10 mouse cellular contexts compared by ENCODE assay signal in genomic region chr7:73138269-73138668, GRCm38 (mm10).
DNase-seq lines count a peak whose midpoint lies in the region; ATAC-seq and TF ChIP-seq lines count a peak whose summit lies in the region.
"Had no signal": no experiment of that assay in that cellular context is flagged by ENCODE, and none has a peak within 500 bp of the region (broad histone marks: within the 10 kb centered on the region; RNA-seq: fewer than 3 reads in every experiment).

No protein-coding gene starts in this region.

- 37% methylated on average over 5 of the region's 5 CpGs for WGBS in forebrain, postnatal 0 days
- 22% methylated on average over 5 of the region's 5 CpGs for WGBS in forebrain, embryonic 15.5 days

- no peak for DNase-seq in forebrain, postnatal 0 days
- DNase-seq in kidney, adult 8-10 months, result peak; percentile 4 to 19
- DNase-seq in kidney, postnatal 10 days, result no peak
- peak; percentile 7 for DNase-seq in NIH3T3 (ENCODE audit: low read depth)
- DNase-seq in embryo, embryonic 10.5 days (ENCODE audit: low spot score), result peak; percentile 66
- no peak for DNase-seq in left cerebral cortex, postnatal 14 days (ENCODE audit: low spot score in 2 of 2)

- intact Hi-C loops in left cerebral cortex, postnatal 14 days (cut with DNase I), result no loop called here

- peak; percentile 20; the same call in 1 of the 2 replicates for TF ChIP-seq CTCF in forebrain, postnatal 0 days (IDR thresholded peaks at IDR 0.05; ENCODE audit: low read depth)

- H3K4me1 ChIP-seq in forebrain, postnatal 0 days (ENCODE audit: insufficient read depth), result peaks cover 10% of the 10 kb centered on the region
- peaks cover 36% of the 10 kb centered on the region for H3K4me1 ChIP-seq in forebrain, embryonic 15.5 days

- H3K9ac ChIP-seq in forebrain, postnatal 0 days, result no peak overlapping the region
- H3K9ac ChIP-seq in forebrain, embryonic 15.5 days (replicated peaks), result no peak overlapping the region
- H3K9ac ChIP-seq: limb, embryonic 12.5 days; neural tube, embryonic 12.5 days had no signal

- no peaks in the 10 kb centered on the region for H3K36me3 ChIP-seq in forebrain, postnatal 0 days (ENCODE audit: insufficient read depth)
- no peaks in the 10 kb centered on the region for H3K36me3 ChIP-seq in forebrain, embryonic 15.5 days
- H3K36me3 ChIP-seq: limb, embryonic 12.5 days; neural tube, embryonic 12.5 days had no signal

- H3K27ac ChIP-seq in forebrain, postnatal 0 days (ENCODE audit: low read depth, low read length), result no peak overlapping the region
- no peak overlapping the region for H3K27ac ChIP-seq in forebrain, embryonic 15.5 days (replicated peaks)
- H3K27ac ChIP-seq: limb, embryonic 12.5 days; neural tube, embryonic 12.5 days had no signal

- ATAC-seq in forebrain, postnatal 0 days, result no peak
- no peak for ATAC-seq in forebrain, embryonic 15.5 days (replicated peaks)
- no peak for ATAC-seq in granulocyte monocyte progenitor cell, adult 5-6 weeks (replicated peaks; ENCODE audit: poor library complexity, severe bottlenecking)

- no peak overlapping the region for H3K4me3 ChIP-seq in forebrain, postnatal 0 days (ENCODE audit: low read depth, low read length)
- H3K4me3 ChIP-seq in forebrain, embryonic 15.5 days, result no peak overlapping the region
- H3K4me3 ChIP-seq: limb, embryonic 12.5 days; neural tube, embryonic 12.5 days had no signal

- no peaks in the 10 kb centered on the region for H3K27me3 ChIP-seq in forebrain, postnatal 0 days (ENCODE audit: insufficient read depth, low read length)
- no peaks in the 10 kb centered on the region for H3K27me3 ChIP-seq in forebrain, embryonic 15.5 days
- H3K27me3 ChIP-seq: neural tube, embryonic 12.5 days had no signal

- no peaks in the 10 kb centered on the region for H3K9me3 ChIP-seq in forebrain, postnatal 0 days (ENCODE audit: low read length)
- no peaks in the 10 kb centered on the region for H3K9me3 ChIP-seq in forebrain, embryonic 15.5 days
- H3K9me3 ChIP-seq: limb, embryonic 12.5 days; neural tube, embryonic 12.5 days had no signal

- H3K4me2 ChIP-seq in forebrain, postnatal 0 days (ENCODE audit: low read depth), result no peak overlapping the region
- no peak overlapping the region for H3K4me2 ChIP-seq in forebrain, embryonic 15.5 days (replicated peaks)
- H3K4me2 ChIP-seq: limb, embryonic 12.5 days had no signal

Comparison
In these comparisons a context has a peak if more than half of its experiments do, and no peak if none do; other contexts are left out.
1. DNase-seq: peak in kidney, adult 8-10 months (2 of 2), NIH3T3 (single experiment) and embryo, embryonic 10.5 days (single experiment); none in forebrain, postnatal 0 days (single experiment), kidney, postnatal 10 days (single experiment) and left cerebral cortex, postnatal 14 days (0 of 2).